Mouse (Mus musculus): ENCODE measurements around the gene Ppig.

The Ppig gene

DNA sequence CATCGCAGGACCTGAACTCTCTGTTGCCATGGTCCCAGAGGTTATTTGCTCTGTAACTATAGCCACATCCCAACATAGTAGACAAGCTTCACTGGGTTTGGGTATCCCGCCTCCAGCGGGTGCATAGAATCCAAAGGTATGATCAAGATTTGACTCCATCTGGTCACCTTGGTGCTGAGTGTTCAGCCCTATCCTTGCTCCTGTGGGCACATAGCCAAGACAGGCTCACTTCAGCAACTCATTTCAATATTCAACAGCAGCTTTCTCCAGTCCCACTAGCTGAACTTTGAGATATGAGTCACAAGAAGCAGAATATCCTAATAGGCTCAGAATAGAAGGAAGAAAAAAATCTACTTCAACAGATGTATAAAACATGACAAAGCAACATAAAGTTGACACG lies 41.0 kb downstream of the Ppig start:
- no peak for DNase-seq (ENCODE audit: low spot score)

GRCm38 (mm10) chr2:69764716-69765115 lies 42.4 kb downstream of the Ppig start:
- DNase-seq (ENCODE audit: low spot score): no peak

- DNase-seq (ENCODE audit: low spot score): no peak
Observed at GRCm38 (mm10) chr2:69773331-69773730, 51.0 kb downstream of the Ppig start.

DNA sequence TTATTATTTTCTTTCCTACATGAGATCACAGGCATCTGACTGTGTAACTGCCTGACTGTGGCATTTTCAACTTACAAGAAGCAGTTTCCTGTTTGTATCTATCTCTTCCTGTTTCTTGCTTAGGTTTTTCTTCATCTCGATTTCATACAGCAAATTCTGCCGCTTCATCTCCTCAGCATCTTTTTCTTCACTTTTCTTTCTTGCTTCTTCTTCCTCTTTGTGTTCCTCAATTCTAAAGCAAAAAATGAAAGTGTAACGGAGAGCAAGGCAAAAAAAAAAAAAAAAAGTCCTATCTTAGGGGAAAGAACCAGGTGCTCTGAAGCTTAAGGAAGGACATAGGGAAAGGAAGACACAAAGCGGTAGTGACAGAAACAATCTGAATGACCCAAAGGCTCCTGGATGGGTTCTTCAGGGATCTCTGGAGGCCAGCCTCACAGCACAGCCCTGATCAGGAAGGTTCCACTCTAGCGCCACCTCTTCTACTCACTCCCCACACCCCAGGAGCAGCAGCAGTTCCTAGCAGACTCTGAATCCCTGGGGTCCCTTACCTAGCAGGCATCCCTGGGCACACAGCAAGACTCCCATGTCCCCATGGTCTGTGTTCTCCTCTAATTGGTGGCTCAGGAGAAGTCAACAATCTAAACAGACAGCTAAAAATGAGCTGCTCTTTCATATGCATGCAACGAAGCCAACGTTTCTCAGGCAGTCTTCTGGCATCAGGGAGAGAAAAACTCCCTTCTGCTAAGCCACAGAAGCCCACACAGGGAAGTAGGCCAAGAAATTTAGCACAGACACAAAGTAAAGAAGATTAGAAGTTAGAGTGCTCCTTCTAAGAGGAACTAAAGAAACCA lies 55.9 kb downstream of the Ppig start:
- DNase-seq (ENCODE audit: low spot score): no peak

DNA sequence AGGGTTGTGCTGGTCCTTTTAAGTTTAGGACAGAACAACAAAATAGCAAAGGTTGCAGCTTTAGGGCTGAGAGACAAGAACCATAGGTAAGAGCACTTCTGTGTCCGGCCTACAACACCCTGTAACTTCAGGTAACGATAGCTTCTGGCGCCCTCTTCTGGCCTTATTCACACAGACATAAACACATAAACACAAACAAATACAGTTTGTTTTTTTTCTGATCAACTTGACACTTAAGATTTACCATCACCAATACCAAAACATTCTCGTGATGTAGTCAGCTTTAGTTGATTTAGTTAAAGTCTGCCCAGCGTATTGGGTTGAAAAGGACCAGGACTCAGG lies 56.5 kb downstream of the Ppig start:
- no peak for DNase-seq (ENCODE audit: low spot score)

- no peak for DNase-seq (ENCODE audit: low spot score)
Observed at GRCm38 (mm10) chr2:69788974-69789373, 66.6 kb downstream of the Ppig start.

GRCm38 (mm10) chr2:69789429-69790069 lies 67.2 kb downstream of the Ppig start, which contains the start of the genes Ccdc173 and Phospho2:
TSS of gene Ccdc173 (minus strand) at chr2:69789575.
TSS of gene Phospho2 (plus strand) at chr2:69789623.
- peak; percentile 97 for DNase-seq (ENCODE audit: low spot score)

- peak; percentile 55 for DNase-seq (ENCODE audit: low spot score)
Observed at GRCm38 (mm10) chr2:69790285-69790684, 67.9 kb downstream of the Ppig start.

DNA sequence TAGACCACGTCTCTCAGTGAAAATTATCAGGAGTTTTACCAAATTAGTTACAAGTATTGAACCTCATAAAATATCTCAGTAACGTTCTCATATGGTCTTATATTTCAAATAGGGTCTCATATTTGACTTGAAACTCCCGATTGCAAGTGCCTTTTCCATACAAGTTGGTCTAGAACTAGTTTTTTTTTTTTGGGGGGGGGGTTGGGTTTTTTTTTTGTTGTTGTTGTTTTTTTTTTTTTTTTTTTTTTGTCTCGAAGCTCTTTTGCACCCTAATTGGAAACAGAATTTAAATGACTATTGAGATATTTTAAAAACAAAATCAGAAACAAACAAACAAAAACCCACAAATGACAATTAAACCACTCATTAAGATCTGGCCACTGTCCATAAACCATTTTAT lies 68.4 kb downstream of the Ppig start:
- no peak for DNase-seq (ENCODE audit: low spot score)

- DNase-seq (ENCODE audit: low spot score): peak; percentile 47
Observed at GRCm38 (mm10) chr2:69802911-69803312, 80.6 kb downstream of the Ppig start.

Measured in ovary, adult 18-20 months (tissue).